Mouse (Mus musculus) neural tube, embryonic 11.5 days (tissue): ENCODE data around the gene Gpat3. TPM values are rescaled to one million over a fixed set of nuclear protein-coding genes. Genes with fewer than 3 reads are reported as not detected.

Experiments
- ATAC-seq: fragments of 200-750 bp; cut with Nextera tagmentation; 2 replicates; pipeline ENCODE4 v1.8.0; 2017; ENCODE audit warnings: moderate number of reproducible peaks, mild to moderate bottlenecking, moderate TSS enrichment, moderate library complexity; ENCODE audit not compliant: insufficient read depth, low FRiP score, low TSS enrichment
- DNase-seq: peaks from one replicate; pipeline ENCODE4 v3.0.0-alpha.2; 2015; ENCODE audit warnings: low spot score
- H3K27ac ChIP-seq: fragments of 300-500 bp; sonication (generic); 2 replicates; pipeline ENCODE4 v1.5.1; 2014; ENCODE audit warnings: low read depth, mild to moderate bottlenecking, low read length
- H3K27me3 ChIP-seq: fragments of 300-500 bp; sonication (generic); 2 replicates; pipeline ENCODE4 v1.6.1; 2014; ENCODE audit warnings: mild to moderate bottlenecking, low read length, mixed read lengths; ENCODE audit not compliant: control insufficient read depth, insufficient read depth
- H3K36me3 ChIP-seq: fragments of 300-500 bp; sonication (generic); 2 replicates; pipeline ENCODE4 v1.6.1; 2014; ENCODE audit warnings: mild to moderate bottlenecking, low read length, moderate library complexity, mixed read lengths; ENCODE audit not compliant: control insufficient read depth, insufficient read depth
- H3K4me1 ChIP-seq: fragments of 300-500 bp; sonication (generic); 2 replicates; pipeline ENCODE4 v1.6.1; 2014; ENCODE audit warnings: low read length, mixed read lengths; ENCODE audit not compliant: control insufficient read depth, insufficient read depth
- H3K4me2 ChIP-seq: fragments of 300-500 bp; sonication (generic); 2 replicates; pipeline ENCODE4 v1.6.1; 2014; ENCODE audit warnings: low read depth, mild to moderate bottlenecking, moderate library complexity
- H3K4me3 ChIP-seq: fragments of 300-500 bp; sonication (generic); 2 replicates; pipeline ENCODE4 v1.5.1; 2014; ENCODE audit warnings: low read depth, low read length
- H3K9ac ChIP-seq: fragments of 300-500 bp; sonication (generic); 2 replicates; pipeline ENCODE4 v1.6.1; 2014; ENCODE audit warnings: mild to moderate bottlenecking, low read length
- H3K9me3 ChIP-seq: fragments of 300-500 bp; sonication (generic); 2 replicates; pipeline ENCODE4 v1.6.1; 2016; ENCODE audit warnings: low read length; ENCODE audit not compliant: control insufficient read depth
- WGBS: fragments of 180-500 bp; shearing (Covaris S2); extraction: QIAGEN DNeasy Blood & Tissue Kit; methylation state at CpG from one replicate; pipeline ENCODE4 v1.1.7; 2014; 5-methylcytosine and 5-hydroxymethylcytosine counted together
- polyA plus RNA-seq: library from polyadenylated mRNA; unstranded; fragments of >200 nt; fragmentation: Nextera tagmentation; extraction: Ambion mirVana; gene quantifications from 2 replicates; pipeline ENCODE4 v1.2.1, GENCODE M21; 2014

Gpat3 gene
- 1.2 and 1.9 TPM in 2 replicates for polyA plus RNA-seq

GRCm38 (mm10) chr5:100845485-100845847 is at the start of gene Gpat3:
TSS of gene Gpat3 (plus strand) at chr5:100845713.
- Histone ChIP-seq H3K9me3 (no peaks in the 10 kb centered on the region), H3K27ac (no peak within 1 kb of the TSS), H3K4me2 (peak within 1 kb of the TSS; percentile 99), H3K4me3 (peak within 1 kb of the TSS; percentile 59), H3K36me3 (no peaks in the 10 kb centered on the region), H3K4me1 (peaks cover 6% of the 10 kb centered on the region; the same call in 1 of the 2 replicates), H3K27me3 (peaks cover 37% of the 10 kb centered on the region), H3K9ac (peak within 1 kb of the TSS; percentile 58)
- ATAC-seq = no peak
- no peak for DNase-seq
- WGBS = under 1% methylated on average over 16 of the region's 16 CpGs

- under 1% methylated on average over 58 of the region's 67 CpGs for WGBS
- H3K9me3 ChIP-seq = no peaks in the 10 kb centered on the region
- peak; percentile 97 for ATAC-seq
- peak within 1 kb of the TSS; percentile 90 for H3K4me2 ChIP-seq
- peak within 1 kb of the TSS; percentile 77 for H3K4me3 ChIP-seq
- peaks cover 4% of the 10 kb centered on the region for H3K4me1 ChIP-seq
- DNase-seq = peak; percentile 95
- H3K9ac ChIP-seq = peak within 1 kb of the TSS; percentile 84
- no peak within 1 kb of the TSS for H3K27ac ChIP-seq
- peaks cover 5% of the 10 kb centered on the region; the same call in 1 of the 2 replicates for H3K36me3 ChIP-seq
- H3K27me3 ChIP-seq = no peaks in the 10 kb centered on the region
Observed at GRCm38 (mm10) chr5:100798165-100798860, 47.2 kb upstream of the Gpat3 start, which contains the start of the genes Helq and Mrps18c. TSS of gene Helq (minus strand) at chr5:100798598. TSS of gene Mrps18c (plus strand) at chr5:100798627.

- no peak overlapping the region for H3K9ac ChIP-seq
- H3K4me2 ChIP-seq = no peak overlapping the region
- peaks cover 3% of the 10 kb centered on the region; the same call in 1 of the 2 replicates for H3K4me1 ChIP-seq
- ATAC-seq (no peak), DNase-seq (no peak)
- H3K27ac ChIP-seq = no peak overlapping the region
- 79% methylated on average over 4 of the region's 4 CpGs for WGBS
- H3K4me3 ChIP-seq = no peak overlapping the region
- no peaks in the 10 kb centered on the region for H3K36me3 ChIP-seq
- no peaks in the 10 kb centered on the region for H3K27me3 ChIP-seq
- H3K9me3 ChIP-seq = no peaks in the 10 kb centered on the region
Observed at GRCm38 (mm10) chr5:100818341-100818740, 27.2 kb upstream of the Gpat3 start.

- peak overlapping the region; percentile 79 for H3K4me3 ChIP-seq
- DNase-seq (no peak), ATAC-seq (peak; percentile 59; the same call in 1 of the 2 replicates)
- H3K9ac ChIP-seq = peak overlapping the region; percentile 82
- H3K4me2 ChIP-seq = peak overlapping the region; percentile 53
- H3K36me3 ChIP-seq = no peaks in the 10 kb centered on the region
- peaks cover 3% of the 10 kb centered on the region; the same call in 1 of the 2 replicates for H3K4me1 ChIP-seq
- no peaks in the 10 kb centered on the region for H3K9me3 ChIP-seq
- no peaks in the 10 kb centered on the region for H3K27me3 ChIP-seq
- H3K27ac ChIP-seq = no peak overlapping the region
- 36% methylated on average over 16 of the region's 16 CpGs for WGBS
Observed at GRCm38 (mm10) chr5:100819568-100820480, 25.7 kb upstream of the Gpat3 start.

- no peaks in the 10 kb centered on the region for H3K9me3 ChIP-seq
- DNase-seq = peak; percentile 89
- H3K4me3 ChIP-seq = peak within 1 kb of the TSS; percentile 79
- no peaks in the 10 kb centered on the region for H3K36me3 ChIP-seq
- H3K9ac ChIP-seq = peak within 1 kb of the TSS; percentile 82
- peak; percentile 93 for ATAC-seq
- H3K4me2 ChIP-seq = peak within 1 kb of the TSS; percentile 53
- H3K27me3 ChIP-seq = no peaks in the 10 kb centered on the region
- under 1% methylated on average over 63 of the region's 63 CpGs for WGBS
- H3K4me1 ChIP-seq = peaks cover 3% of the 10 kb centered on the region; the same call in 1 of the 2 replicates
- peak within 1 kb of the TSS; percentile 31; the same call in 1 of the 2 replicates for H3K27ac ChIP-seq
Observed at GRCm38 (mm10) chr5:100820483-100821184, 24.9 kb upstream of the Gpat3 start, which contains the start of gene Abraxas1. TSS of gene Abraxas1 (minus strand) at chr5:100820965.

- H3K9ac ChIP-seq = no peak overlapping the region
- 84% methylated on average over 8 of the region's 8 CpGs for WGBS
- ATAC-seq = no peak
Observed at GRCm38 (mm10) chr5:100821375-100821774, 24.1 kb upstream of the Gpat3 start.

GRCm38 (mm10) chr5:100822826-100823225 is 22.7 kb upstream of the Gpat3 start:
- 87% methylated on average over 7 of the region's 7 CpGs for WGBS
- H3K4me2 ChIP-seq = no peak overlapping the region
- DNase-seq (no peak), ATAC-seq (no peak)
- peaks cover 3% of the 10 kb centered on the region; the same call in 1 of the 2 replicates for H3K4me1 ChIP-seq
- H3K9ac ChIP-seq = no peak overlapping the region
- H3K36me3 ChIP-seq = no peaks in the 10 kb centered on the region
- no peak overlapping the region for H3K27ac ChIP-seq
- H3K9me3 ChIP-seq = no peaks in the 10 kb centered on the region
- no peak overlapping the region for H3K4me3 ChIP-seq
- H3K27me3 ChIP-seq = no peaks in the 10 kb centered on the region

More at GRCm38 (mm10) chr5:100821375-100821774, 24.1 kb upstream of the Gpat3 start:
- H3K4me3 ChIP-seq = peak overlapping the region; percentile 79; the same call in 1 of the 2 replicates
- H3K27me3 ChIP-seq = no peaks in the 10 kb centered on the region
- peak overlapping the region; percentile 53 for H3K4me2 ChIP-seq
- no peak overlapping the region for H3K27ac ChIP-seq
- peaks cover 3% of the 10 kb centered on the region; the same call in 1 of the 2 replicates for H3K4me1 ChIP-seq
- H3K9me3 ChIP-seq = no peaks in the 10 kb centered on the region
- no peak for DNase-seq
- H3K36me3 ChIP-seq = no peaks in the 10 kb centered on the region

- Histone ChIP-seq H3K36me3 (no peaks in the 10 kb centered on the region), H3K9me3 (no peaks in the 10 kb centered on the region), H3K4me2 (no peak overlapping the region), H3K27me3 (no peaks in the 10 kb centered on the region), H3K27ac (no peak overlapping the region), H3K4me1 (no peaks in the 10 kb centered on the region), H3K9ac (no peak overlapping the region), H3K4me3 (no peak overlapping the region)
- 31% methylated on average over 2 of the region's 2 CpGs for WGBS
- no peak for ATAC-seq
- no peak for DNase-seq
Observed at GRCm38 (mm10) chr5:100825975-100826374, 19.5 kb upstream of the Gpat3 start.
